Mouse (Mus musculus) liver, embryonic 13.5 days (tissue): Measurements from ENCODE around the gene Sp9. TPM values are rescaled to one million over a fixed set of nuclear protein-coding genes. Genes with fewer than 3 reads are reported as not detected.

Experiments
- ATAC-seq: fragments of 200-750 bp; cut with Nextera tagmentation; 2 replicates; pipeline ENCODE4 v1.8.0; 2017; ENCODE audit warnings: low read depth, mild to moderate bottlenecking, moderate number of reproducible peaks, moderate library complexity
- DNase-seq: peaks from one replicate; pipeline ENCODE4 v3.0.0; 2022
- H3K27ac ChIP-seq: fragments of 300-500 bp; sonication (generic); 2 replicates; pipeline ENCODE4 v1.5.1; 2015; ENCODE audit warnings: moderate library complexity, mild to moderate bottlenecking, inconsistent platforms
- H3K27me3 ChIP-seq: fragments of 300-500 bp; sonication (generic); 2 replicates; pipeline ENCODE4 v1.6.1; 2015; ENCODE audit warnings: mild to moderate bottlenecking, inconsistent platforms
- H3K36me3 ChIP-seq: fragments of 300-500 bp; sonication (generic); 2 replicates; pipeline ENCODE4 v1.6.1; 2015; ENCODE audit warnings: mild to moderate bottlenecking, inconsistent platforms
- H3K4me1 ChIP-seq: fragments of 300-500 bp; sonication (generic); replicated peaks from 2 replicates; pipeline ENCODE4 v1.6.1; 2015; ENCODE audit warnings: inconsistent platforms
- H3K4me2 ChIP-seq: fragments of 300-500 bp; sonication (generic); 2 replicates; pipeline ENCODE4 v1.6.1; 2015; ENCODE audit warnings: inconsistent platforms, mild to moderate bottlenecking, moderate library complexity
- H3K4me3 ChIP-seq: fragments of 300-500 bp; sonication (generic); replicated peaks from 2 replicates; pipeline ENCODE4 v1.5.1; 2015; ENCODE audit warnings: mild to moderate bottlenecking, inconsistent platforms
- H3K9ac ChIP-seq: fragments of 300-500 bp; sonication (generic); 2 replicates; pipeline ENCODE4 v1.6.1; 2015; ENCODE audit warnings: mild to moderate bottlenecking, inconsistent platforms
- H3K9me3 ChIP-seq: fragments of 300-500 bp; sonication (generic); replicated peaks from 2 replicates; pipeline ENCODE4 v1.6.1; 2016; ENCODE audit warnings: inconsistent platforms
- WGBS: fragments of 180-500 bp; shearing (Covaris S2); methylation state at CpG from one replicate; pipeline ENCODE4 v1.1.7; 2015; ENCODE audit not compliant: insufficient replicate concordance; 5-methylcytosine and 5-hydroxymethylcytosine counted together
- polyA plus RNA-seq: library from polyadenylated mRNA; unstranded; fragments of >200 nt; fragmentation: Nextera tagmentation; extraction: Ambion mirVana; gene quantifications from 2 replicates; pipeline ENCODE4 v1.2.1, GENCODE M21; 2015

Gene Sp9
- not detected in 2 replicates for polyA plus RNA-seq

DNA sequence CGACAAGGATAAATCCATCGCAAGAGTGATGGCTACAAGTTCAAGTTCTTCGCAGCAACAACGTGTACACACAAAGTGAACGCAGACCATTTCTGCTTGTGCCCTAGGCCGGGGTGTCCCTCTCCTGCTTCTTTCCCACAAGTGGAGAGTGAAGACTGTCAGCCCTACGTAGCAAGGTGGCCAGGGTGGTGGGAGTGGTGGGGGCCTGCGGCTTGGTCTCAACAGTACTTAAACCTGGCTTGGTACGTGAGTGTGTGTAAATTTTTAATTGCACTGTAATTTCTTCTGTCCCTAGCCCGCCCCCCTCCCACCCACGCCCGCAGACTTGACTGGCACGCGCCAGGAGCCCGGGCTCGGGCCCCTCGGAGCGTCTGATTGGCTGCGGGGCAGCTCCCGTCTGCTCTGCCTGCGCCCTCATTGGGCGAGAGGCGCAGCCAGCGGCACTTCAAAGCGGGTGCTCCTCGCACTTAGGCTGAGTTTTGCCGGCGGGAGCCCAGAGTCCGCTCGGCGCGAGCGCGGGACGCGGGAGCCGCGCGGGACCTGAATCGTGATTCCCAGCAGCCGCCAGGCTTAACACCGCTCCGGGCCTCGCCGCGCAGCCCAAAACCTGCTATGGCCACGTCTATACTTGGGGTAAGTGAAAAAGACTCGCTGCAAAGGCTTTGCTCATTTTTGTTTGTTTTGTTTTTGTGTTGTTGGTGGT, at the start of gene Sp9:
Sp9 (plus strand) TSS at position 467 of the 703 bp plus-strand sequence.
- DNase-seq = no peak

DNA sequence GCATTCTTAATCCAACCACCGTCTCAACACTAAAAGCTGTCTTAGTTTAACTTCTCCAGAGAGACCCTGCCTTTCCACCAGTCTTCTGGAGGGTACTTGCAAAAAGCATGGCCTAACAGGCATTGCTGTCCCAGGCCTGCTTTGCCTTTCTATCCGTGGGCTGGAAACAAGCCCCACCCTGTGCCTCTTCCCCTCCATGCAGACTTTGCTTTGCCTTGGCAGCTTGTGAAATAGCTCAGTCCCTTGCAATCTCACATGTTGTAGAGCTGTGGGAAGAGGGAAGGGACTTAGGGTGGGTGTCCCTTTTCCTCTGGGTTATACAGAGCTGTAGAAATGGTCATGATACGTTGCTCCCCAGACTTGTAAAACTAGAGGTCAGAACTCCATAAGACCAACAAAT, 40.6 kb upstream of the Sp9 start:
- no peak overlapping the region for H3K27ac ChIP-seq
- H3K9ac ChIP-seq = no peak overlapping the region
- 46% methylated on average over 3 of the region's 3 CpGs for WGBS
- H3K4me2 ChIP-seq = no peak overlapping the region
- H3K27me3 ChIP-seq = peaks cover 7% of the 10 kb centered on the region; the same call in 1 of the 2 replicates
- no peak overlapping the region for H3K4me3 ChIP-seq
- DNase-seq (no peak), ATAC-seq (no peak)
- no peaks in the 10 kb centered on the region for H3K4me1 ChIP-seq
- no peaks in the 10 kb centered on the region for H3K9me3 ChIP-seq
- no peaks in the 10 kb centered on the region for H3K36me3 ChIP-seq

More for the DNA sequence above, at the start of gene Sp9:
- Histone ChIP-seq H3K4me2 (peak within 1 kb of the TSS; percentile 63), H3K27ac (no peak within 1 kb of the TSS), H3K36me3 (no peaks in the 10 kb centered on the region), H3K4me3 (peak within 1 kb of the TSS; percentile 45), H3K9me3 (no peaks in the 10 kb centered on the region), H3K4me1 (peaks cover 39% of the 10 kb centered on the region), H3K9ac (no peak within 1 kb of the TSS), H3K27me3 (peaks cover 94% of the 10 kb centered on the region)
- WGBS = 1% methylated on average over 48 of the region's 48 CpGs
- ATAC-seq = peak; percentile 63; the same call in 1 of the 2 replicates

DNA sequence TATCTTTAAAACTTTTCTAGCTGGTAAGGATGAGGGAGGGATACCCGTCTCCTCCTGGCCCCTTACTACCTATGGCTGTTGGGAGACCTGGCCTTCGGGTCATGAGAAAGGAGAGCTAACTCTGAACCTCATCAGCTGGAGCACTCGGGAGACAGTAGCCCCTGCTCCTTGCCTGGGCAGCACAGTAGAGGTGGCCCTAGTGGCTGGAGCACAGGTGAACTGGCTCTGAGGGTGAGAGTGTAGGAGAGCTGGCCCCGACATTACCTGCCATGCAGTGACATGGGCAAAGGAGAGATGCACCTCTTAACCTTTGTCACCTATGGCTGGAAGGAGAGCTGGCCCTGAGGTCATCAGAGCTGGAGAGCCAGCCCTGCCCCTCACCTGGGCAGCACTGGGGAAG, 30.4 kb upstream of the Sp9 start:
- no peak overlapping the region for H3K9ac ChIP-seq
- no peak overlapping the region for H3K27ac ChIP-seq
- H3K36me3 ChIP-seq = no peaks in the 10 kb centered on the region
- WGBS = 60% methylated on average over 4 of the region's 4 CpGs
- H3K4me1 ChIP-seq = no peaks in the 10 kb centered on the region
- no peak overlapping the region for H3K4me2 ChIP-seq
- no peaks in the 10 kb centered on the region for H3K9me3 ChIP-seq
- H3K4me3 ChIP-seq = no peak overlapping the region
- ATAC-seq (no peak), DNase-seq (no peak)
- peaks cover 8% of the 10 kb centered on the region; the same call in 1 of the 2 replicates for H3K27me3 ChIP-seq

DNA sequence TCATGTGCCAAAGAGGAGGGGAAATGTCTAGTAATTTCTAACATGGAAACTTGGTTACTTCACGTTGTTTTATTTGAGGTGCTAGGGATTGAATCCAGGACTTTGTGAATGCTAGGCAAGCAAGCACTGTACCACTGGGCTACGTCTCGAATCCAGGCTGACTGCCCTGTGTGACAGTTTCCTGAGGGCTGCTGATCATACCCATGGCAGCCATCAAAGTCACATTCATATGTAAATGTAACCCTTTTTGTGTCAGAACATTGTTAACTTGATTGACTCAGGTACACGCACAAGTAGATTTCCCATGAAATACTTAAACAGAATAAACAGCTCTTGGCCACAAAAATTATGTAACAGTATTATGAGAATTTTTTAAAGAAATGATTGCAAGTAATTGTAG, 23.0 kb upstream of the Sp9 start:
- H3K4me3 ChIP-seq = no peak overlapping the region
- no peak overlapping the region for H3K4me2 ChIP-seq
- 65% methylated on average over 4 of the region's 4 CpGs for WGBS
- no peaks in the 10 kb centered on the region for H3K9me3 ChIP-seq
- no peak for ATAC-seq
- H3K27ac ChIP-seq = no peak overlapping the region
- no peak for DNase-seq
- 0 out of 2 replicates have a peak, but pooled peaks cover 5% of the 10 kb centered on the region for H3K27me3 ChIP-seq
- no peaks in the 10 kb centered on the region for H3K4me1 ChIP-seq
- H3K36me3 ChIP-seq = no peaks in the 10 kb centered on the region
- H3K9ac ChIP-seq = no peak overlapping the region

DNA sequence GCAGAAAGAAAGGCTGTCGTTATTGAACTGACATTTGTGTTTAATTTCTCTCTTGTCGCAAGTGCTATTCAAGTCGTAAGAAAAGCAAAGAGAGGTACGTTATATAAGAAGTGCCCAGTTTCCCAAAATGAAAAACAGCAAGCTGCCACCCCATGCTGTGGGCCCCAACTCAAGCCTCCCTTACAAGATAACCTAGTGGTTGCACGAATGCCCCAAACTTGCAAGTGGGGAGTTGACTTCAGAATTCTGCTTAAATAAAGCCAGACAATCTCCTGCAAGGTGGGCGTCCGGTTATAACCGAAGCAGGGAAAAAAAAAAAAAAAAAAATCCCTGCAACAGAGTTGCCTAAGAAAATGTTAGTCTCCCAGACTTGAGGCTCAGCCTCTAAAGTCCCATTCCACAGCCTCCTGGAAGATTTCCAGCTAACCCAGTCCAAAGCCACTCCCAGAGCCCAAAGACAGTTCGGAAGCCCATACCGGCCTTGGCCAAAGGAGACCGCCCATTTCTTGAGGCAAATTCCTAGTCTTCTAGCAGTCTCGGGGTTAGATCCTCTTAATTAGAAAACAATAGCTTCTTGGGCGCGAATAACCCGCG, 8.5 kb upstream of the Sp9 start:
- ATAC-seq (no peak), DNase-seq (no peak)
- Histone ChIP-seq H3K4me1 (peaks cover 10% of the 10 kb centered on the region), H3K9ac (no peak overlapping the region), H3K36me3 (no peaks in the 10 kb centered on the region), H3K4me3 (peak overlapping the region; percentile 36), H3K27ac (no peak overlapping the region), H3K27me3 (peaks cover 80% of the 10 kb centered on the region), H3K9me3 (no peaks in the 10 kb centered on the region), H3K4me2 (peak overlapping the region; percentile 51)
- 8% methylated on average over 16 of the region's 16 CpGs for WGBS

DNA sequence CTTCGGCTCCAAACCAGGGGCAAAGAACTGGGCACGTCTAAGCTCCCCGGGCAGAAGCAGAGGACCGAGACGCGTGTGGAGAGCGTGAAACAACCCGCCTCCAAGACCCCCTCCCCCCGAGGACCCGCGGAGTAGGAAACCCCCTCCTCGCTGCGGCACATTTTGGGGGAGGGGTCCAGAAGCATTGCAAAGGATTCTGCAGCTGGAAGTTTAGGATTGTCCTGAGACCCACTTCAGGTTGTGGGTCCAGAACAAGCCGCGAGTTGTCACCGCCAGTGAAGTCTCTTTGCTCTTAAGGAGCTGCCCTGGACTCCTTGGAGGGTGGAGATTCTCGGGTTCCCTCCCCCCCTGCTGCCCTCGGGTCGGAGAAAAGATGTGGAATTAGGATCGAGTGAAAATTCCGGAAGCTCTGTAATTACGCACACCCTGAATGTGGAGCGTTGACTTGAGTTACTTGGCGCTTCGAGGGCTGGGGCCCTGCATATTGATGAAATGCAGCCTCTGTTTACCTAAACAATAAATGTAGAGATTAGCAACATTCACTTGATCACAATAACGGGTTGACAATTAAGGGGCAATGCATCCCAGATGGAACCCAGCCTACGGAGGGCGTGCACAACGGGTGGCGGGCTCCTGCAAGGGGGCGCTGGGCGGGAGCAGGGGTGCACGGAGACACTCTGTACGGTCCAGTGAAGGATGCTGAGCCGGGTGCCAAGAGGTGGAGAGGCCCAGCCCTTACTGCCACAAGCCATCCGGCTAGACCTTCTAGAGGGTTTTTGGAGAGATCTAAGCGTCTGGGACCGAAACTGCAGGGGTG, 7.7 kb upstream of the Sp9 start:
- Histone ChIP-seq H3K27ac (no peak overlapping the region), H3K4me3 (peak overlapping the region; percentile 36), H3K9me3 (no peaks in the 10 kb centered on the region), H3K4me2 (peak overlapping the region; percentile 51), H3K36me3 (no peaks in the 10 kb centered on the region), H3K9ac (no peak overlapping the region), H3K4me1 (peaks cover 10% of the 10 kb centered on the region), H3K27me3 (peaks cover 81% of the 10 kb centered on the region)
- no peak for ATAC-seq
- 3% methylated on average over 38 of the region's 38 CpGs for WGBS
- no peak for DNase-seq

DNA sequence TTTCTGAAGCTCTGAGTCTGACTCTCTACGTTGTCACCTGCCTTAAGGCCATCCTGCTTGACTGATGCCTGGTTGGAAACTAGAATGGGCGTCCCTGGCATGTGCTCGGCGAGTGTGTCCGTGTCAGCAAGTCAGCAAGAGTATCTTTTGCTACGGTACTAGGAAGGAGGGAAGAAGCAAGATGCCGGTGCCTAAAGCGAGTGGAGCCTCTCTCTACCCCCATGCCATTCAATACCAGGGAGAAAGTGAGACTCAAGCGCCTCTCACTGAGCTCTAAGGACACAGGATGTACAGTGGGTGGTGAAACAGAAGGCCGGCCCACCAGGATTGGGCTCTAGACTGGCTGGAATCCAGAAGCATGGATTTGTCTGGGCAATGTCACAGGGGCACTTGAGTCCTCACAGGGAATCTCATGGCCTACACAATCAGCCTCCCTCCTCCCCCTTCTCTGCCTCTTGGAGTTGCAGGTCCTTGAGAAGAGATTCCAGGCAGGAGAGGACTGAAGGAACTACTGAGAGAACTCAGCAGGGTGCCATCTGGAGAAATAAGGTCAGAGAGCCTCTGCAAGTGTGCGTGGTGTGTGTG, 7.0 kb upstream of the Sp9 start:
- no peak for DNase-seq
- Histone ChIP-seq H3K9me3 (no peaks in the 10 kb centered on the region), H3K27ac (no peak overlapping the region), H3K4me3 (0 out of 2 replicates have a peak overlapping the region, but pooled peaks have one; percentile 36), H3K4me2 (peak overlapping the region; percentile 51; the same call in 1 of the 2 replicates), H3K9ac (no peak overlapping the region), H3K27me3 (peaks cover 85% of the 10 kb centered on the region), H3K36me3 (no peaks in the 10 kb centered on the region), H3K4me1 (peaks cover 10% of the 10 kb centered on the region)
- no peak for ATAC-seq
- WGBS = 5% methylated on average over 11 of the region's 11 CpGs

DNA sequence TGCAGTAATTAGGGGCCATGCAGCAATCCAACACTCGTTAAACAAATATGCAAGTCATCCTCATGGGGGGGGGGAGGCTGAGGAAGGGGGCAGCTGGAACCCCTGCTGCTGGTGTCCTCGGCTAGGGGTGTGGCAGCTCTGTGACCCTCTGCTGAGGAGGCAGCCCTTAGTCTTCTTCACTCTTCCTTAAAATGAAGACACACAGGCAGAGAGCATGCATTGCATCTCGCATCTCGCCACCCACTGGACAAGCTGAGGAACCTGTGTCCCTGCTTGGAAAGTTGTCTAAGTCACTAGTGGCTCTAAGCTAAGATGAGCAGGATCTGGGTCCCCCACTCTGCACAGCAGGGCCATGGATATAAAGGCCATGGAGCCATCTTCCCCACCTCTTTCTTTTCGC, 5.7 kb upstream of the Sp9 start:
- Histone ChIP-seq H3K9ac (no peak overlapping the region), H3K36me3 (no peaks in the 10 kb centered on the region), H3K4me3 (no peak overlapping the region), H3K4me1 (peaks cover 16% of the 10 kb centered on the region), H3K27me3 (peaks cover 95% of the 10 kb centered on the region), H3K4me2 (no peak overlapping the region), H3K9me3 (no peaks in the 10 kb centered on the region), H3K27ac (no peak overlapping the region)
- no peak for ATAC-seq
- WGBS = 6% methylated on average over 5 of the region's 5 CpGs
- DNase-seq = no peak

DNA sequence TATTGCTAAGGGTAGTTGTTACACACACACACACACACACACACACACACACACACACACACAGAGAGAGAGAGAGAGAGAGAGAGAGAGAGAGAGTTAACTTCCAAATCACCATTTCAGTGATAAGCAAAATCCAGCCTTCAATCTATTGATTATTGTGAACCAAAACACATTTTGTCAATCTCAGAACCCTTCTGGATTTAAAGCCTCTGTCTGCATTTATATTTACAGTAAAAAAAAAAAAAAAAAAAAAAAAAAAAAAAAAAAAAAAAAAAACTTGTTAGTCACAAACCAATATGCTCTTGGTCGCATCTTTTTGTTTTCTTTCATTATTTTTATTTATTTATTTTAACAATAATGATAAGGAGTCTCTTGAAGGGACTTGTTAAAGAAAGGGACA, 5.1 kb upstream of the Sp9 start:
- 17% methylated on average over 1 of the region's 1 CpGs for WGBS
- Histone ChIP-seq H3K36me3 (no peaks in the 10 kb centered on the region), H3K27ac (no peak overlapping the region), H3K9me3 (no peaks in the 10 kb centered on the region), H3K4me3 (no peak overlapping the region), H3K27me3 (peaks cover 98% of the 10 kb centered on the region), H3K4me2 (no peak overlapping the region), H3K4me1 (peaks cover 22% of the 10 kb centered on the region), H3K9ac (no peak overlapping the region)
- DNase-seq (no peak), ATAC-seq (no peak)

DNA sequence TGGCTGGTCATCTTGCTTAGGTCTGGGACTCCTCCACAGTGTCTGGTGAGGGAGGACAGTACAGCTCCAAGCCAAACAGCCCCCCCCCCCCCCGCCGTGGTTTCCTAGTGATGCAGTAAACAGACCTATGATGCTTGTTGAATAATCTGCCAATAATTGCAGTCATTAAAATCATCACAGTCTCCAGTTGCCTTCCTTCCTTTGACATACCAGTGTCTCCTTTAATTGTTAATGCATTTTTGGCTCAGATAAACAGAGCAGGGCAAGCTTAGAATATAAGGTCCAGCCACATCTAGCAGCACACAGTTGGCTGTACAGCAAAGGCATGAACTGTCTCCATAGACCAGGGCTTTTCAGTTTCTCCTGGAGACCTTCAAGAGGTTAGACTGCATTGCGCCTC, 4.5 kb upstream of the Sp9 start:
- Histone ChIP-seq H3K9me3 (no peaks in the 10 kb centered on the region), H3K27me3 (peaks cover 98% of the 10 kb centered on the region), H3K9ac (no peak overlapping the region), H3K4me2 (no peak overlapping the region), H3K27ac (no peak overlapping the region), H3K36me3 (no peaks in the 10 kb centered on the region), H3K4me1 (peaks cover 28% of the 10 kb centered on the region), H3K4me3 (no peak overlapping the region)
- no peak for DNase-seq
- no peak for ATAC-seq
- 19% methylated on average over 3 of the region's 3 CpGs for WGBS

DNA sequence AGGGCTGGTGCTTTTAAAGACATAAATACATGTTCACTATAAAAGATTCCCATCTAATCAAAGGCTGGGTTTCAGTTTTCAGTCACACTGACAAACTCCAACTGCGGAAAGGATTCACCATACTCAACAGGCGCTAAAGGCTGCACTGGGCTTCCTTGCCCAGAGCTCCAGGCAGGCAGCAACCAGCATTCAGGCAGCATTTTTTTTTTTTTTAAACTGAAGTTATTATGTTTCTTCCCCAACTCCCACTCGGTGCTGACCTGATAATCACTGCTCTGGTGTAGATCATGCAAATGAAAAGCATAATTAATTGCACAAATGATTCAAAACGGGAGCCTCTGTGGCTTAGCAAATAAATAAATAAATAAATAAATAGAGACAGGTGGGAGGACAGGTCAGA, 3.9 kb upstream of the Sp9 start:
- no peak for ATAC-seq
- H3K9ac ChIP-seq = no peak overlapping the region
- WGBS = 2% methylated on average over 4 of the region's 4 CpGs
- no peaks in the 10 kb centered on the region for H3K36me3 ChIP-seq
- H3K4me1 ChIP-seq = peaks cover 31% of the 10 kb centered on the region
- H3K4me3 ChIP-seq = no peak overlapping the region
- DNase-seq = no peak
- no peaks in the 10 kb centered on the region for H3K9me3 ChIP-seq
- H3K27me3 ChIP-seq = peaks cover 98% of the 10 kb centered on the region
- no peak overlapping the region for H3K4me2 ChIP-seq
- H3K27ac ChIP-seq = no peak overlapping the region
